Mouse (Mus musculus) liver, embryonic 14.5 days (tissue): ENCODE measurements around the gene Atp8a1.

Experiments used
- CTCF ChIP-seq: IDR thresholded peaks from 2 replicates; pipeline ENCODE4 v1.5.1; 2016; ENCODE audit warnings: antibody characterized with exemption, low read depth, control low read depth
- EP300 ChIP-seq: IDR thresholded peaks from 2 replicates; pipeline ENCODE4 v1.6.1; 2016; ENCODE audit warnings: antibody characterized with exemption, low read depth

DNA sequence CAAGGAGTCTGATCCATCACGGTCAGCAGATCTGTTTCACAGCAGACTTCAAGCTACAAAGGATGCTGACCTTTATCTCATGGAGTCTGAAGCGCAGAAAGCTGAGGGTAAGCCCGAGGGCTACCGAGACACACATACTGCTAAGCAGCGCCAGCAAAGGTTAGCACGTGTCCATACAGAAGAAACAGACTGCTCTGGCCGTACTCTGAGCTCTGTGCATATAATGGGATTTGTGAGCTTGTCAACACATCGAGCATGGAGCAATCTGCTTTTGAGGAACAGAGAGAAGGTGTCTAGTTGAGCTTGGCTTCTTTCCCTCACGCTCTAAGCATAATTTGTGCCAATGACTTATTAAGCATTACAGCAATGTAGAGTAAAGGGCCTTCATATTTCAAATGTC lies 273.2 kb downstream of the Atp8a1 start:
- no peak for TF ChIP-seq CTCF
- TF ChIP-seq EP300: no peak
